Mouse (Mus musculus) forebrain, embryonic 12.5 days (tissue): ENCODE results near the gene Rars2. TPM values are rescaled to one million over a fixed set of nuclear protein-coding genes. Genes with fewer than 3 reads are reported as not detected.

Experiments
- ATAC-seq: fragments of 200-750 bp; cut with Nextera tagmentation; 2 replicates; pipeline ENCODE4 v1.8.0; 2017; ENCODE audit warnings: moderate TSS enrichment; ENCODE audit not compliant: low FRiP score
- H3K27ac ChIP-seq: fragments of 300-500 bp; sonication (generic); 2 replicates; pipeline ENCODE4 v1.5.1; 2016; ENCODE audit warnings: mild to moderate bottlenecking
- H3K27me3 ChIP-seq: fragments of 300-500 bp; sonication (generic); 2 replicates; pipeline ENCODE4 v1.6.1; 2016; ENCODE audit warnings: mild to moderate bottlenecking
- H3K36me3 ChIP-seq: fragments of 300-500 bp; sonication (generic); replicated peaks from 2 replicates; pipeline ENCODE4 v1.6.1; 2016; ENCODE audit warnings: mild to moderate bottlenecking
- H3K4me1 ChIP-seq: fragments of 300-500 bp; sonication (generic); 2 replicates; pipeline ENCODE4 v1.6.1; 2016
- H3K4me2 ChIP-seq: fragments of 300-500 bp; sonication (generic); 2 replicates; pipeline ENCODE4 v1.6.1; 2016; ENCODE audit warnings: mild to moderate bottlenecking, moderate library complexity
- H3K4me3 ChIP-seq: fragments of 300-500 bp; sonication (generic); replicated peaks from 2 replicates; pipeline ENCODE4 v1.5.1; 2016; ENCODE audit warnings: mild to moderate bottlenecking
- H3K9ac ChIP-seq: fragments of 300-500 bp; sonication (generic); 2 replicates; pipeline ENCODE4 v1.6.1; 2016; ENCODE audit warnings: mild to moderate bottlenecking
- H3K9me3 ChIP-seq: fragments of 300-500 bp; sonication (generic); 2 replicates; pipeline ENCODE4 v1.6.1; 2016
- WGBS: fragments of 180-500 bp; shearing (Covaris S2); methylation state at CpG from one replicate; pipeline ENCODE4 v1.1.7; 2016; 5-methylcytosine and 5-hydroxymethylcytosine counted together
- polyA plus RNA-seq: library from polyadenylated mRNA; unstranded; fragments of >200 nt; fragmentation: Nextera tagmentation; extraction: Ambion mirVana; gene quantifications from 2 replicates; pipeline ENCODE4 v1.2.1, GENCODE M21; 2016

The Rars2 gene
- polyA plus RNA-seq, 1 experiment from 2014 or later: 83.7 TPM

DNA sequence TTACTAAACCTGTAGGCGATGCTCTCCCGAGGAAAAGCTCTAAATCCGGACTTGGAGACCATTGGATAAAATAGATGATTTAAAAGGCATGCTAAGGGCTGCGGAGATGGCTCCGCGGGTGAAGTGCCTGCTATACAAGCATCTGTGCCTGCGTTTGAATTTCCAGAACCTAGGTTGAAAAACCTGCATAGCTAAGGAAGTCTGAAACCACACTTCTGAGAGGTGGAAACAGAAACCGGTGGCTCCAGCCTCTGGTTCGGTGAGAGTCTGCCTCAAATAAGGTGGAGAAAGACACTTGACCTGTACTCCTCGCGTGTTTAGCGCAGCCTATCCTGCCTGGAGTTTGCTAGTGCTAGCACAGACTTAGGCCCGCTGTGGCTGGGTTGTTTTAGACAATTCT lies 546 bp downstream of the Rars2 start:
- peak overlapping the region; percentile 89 for H3K9ac ChIP-seq
- no peaks in the 10 kb centered on the region for H3K9me3 ChIP-seq
- H3K36me3 ChIP-seq: no peaks in the 10 kb centered on the region
- no peaks in the 10 kb centered on the region for H3K27me3 ChIP-seq
- peaks cover 23% of the 10 kb centered on the region for H3K4me1 ChIP-seq
- ATAC-seq: peak; percentile 10; the same call in 1 of the 2 replicates
- H3K4me2 ChIP-seq: peak overlapping the region; percentile 88
- peak overlapping the region; percentile 80 for H3K4me3 ChIP-seq
- no peak overlapping the region for H3K27ac ChIP-seq
- 4% methylated on average over 13 of the region's 13 CpGs for WGBS

DNA sequence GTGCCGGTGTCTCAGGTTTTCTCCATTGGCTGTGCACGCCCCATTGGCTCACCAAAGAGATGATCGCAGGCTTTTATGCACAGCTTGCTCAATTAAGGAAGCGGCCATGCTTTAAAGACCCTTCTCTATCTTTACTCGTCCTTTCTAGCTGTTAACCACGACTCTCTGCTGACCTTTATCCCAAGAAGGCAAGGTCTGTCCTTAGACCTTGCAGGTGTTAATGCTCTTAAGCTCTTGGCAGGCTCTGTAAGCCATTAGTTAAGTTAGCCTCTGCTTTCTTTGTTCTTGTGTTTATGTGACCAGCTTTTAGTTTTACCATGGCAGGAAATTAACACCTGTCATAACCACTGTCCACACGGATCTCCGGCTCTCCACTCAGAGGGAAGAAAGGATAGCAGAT lies 1.4 kb downstream of the Rars2 start:
- H3K27ac ChIP-seq: no peak overlapping the region
- 36% methylated on average over 8 of the region's 8 CpGs for WGBS

DNA sequence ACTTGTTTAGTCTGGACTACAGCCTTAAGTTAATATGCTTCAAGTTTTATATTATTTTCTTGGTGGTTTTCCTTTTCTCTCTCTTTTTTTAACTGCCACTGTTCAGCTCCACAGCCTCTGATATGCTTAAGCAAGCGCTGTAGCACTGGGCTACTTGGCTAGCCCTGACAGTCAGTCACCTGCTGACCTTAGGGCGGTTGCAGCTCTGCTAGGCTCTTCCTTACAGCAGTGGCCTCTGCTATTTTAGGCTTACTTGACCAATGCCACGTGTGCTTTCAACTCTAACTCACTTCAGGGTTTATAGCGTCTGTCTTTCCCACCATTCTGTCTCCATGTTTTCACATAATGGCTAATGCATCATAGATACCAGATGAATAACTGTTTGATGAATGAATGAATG lies 10.8 kb downstream of the Rars2 start:
- 88% methylated on average over 4 of the region's 4 CpGs for WGBS
- no peaks in the 10 kb centered on the region for H3K9me3 ChIP-seq

More for the DNA sequence above, 1.4 kb downstream of the Rars2 start:
- no peaks in the 10 kb centered on the region for H3K36me3 ChIP-seq
- peak overlapping the region; percentile 88 for H3K4me2 ChIP-seq
- H3K27me3 ChIP-seq: no peaks in the 10 kb centered on the region
- ATAC-seq: no peak
- H3K4me3 ChIP-seq: peak overlapping the region; percentile 80
- H3K9me3 ChIP-seq: no peaks in the 10 kb centered on the region
- H3K9ac ChIP-seq: peak overlapping the region; percentile 89; the same call in 1 of the 2 replicates
- peaks cover 23% of the 10 kb centered on the region for H3K4me1 ChIP-seq

DNA sequence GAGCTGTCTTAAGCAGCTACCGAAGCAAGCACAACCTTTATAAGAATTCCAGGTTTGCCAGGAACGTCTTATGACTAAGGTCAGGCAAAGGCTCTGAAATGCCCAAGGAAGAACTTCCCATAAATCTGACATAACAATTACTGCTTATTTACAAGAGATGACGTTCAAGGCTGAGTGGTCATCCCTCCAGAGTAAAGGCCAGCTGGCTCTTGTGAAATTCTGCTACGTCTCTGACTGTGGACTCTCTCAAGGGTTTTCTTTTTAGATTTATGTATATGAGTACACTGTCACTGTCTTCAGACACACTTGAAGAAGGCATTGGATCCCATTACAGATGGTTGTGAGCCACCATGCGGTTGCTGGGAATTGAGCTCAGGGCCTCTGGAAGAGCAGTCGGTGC lies 11.6 kb downstream of the Rars2 start:
- H3K27me3 ChIP-seq: no peaks in the 10 kb centered on the region
- no peaks in the 10 kb centered on the region for H3K9me3 ChIP-seq
- no peak overlapping the region for H3K4me3 ChIP-seq
- H3K4me2 ChIP-seq: no peak overlapping the region
- H3K9ac ChIP-seq: no peak overlapping the region
- 85% methylated on average over 6 of the region's 6 CpGs for WGBS
- no peak for ATAC-seq
- peaks cover 37% of the 10 kb centered on the region for H3K36me3 ChIP-seq
- no peak overlapping the region for H3K27ac ChIP-seq
- no peaks in the 10 kb centered on the region for H3K4me1 ChIP-seq

More for the DNA sequence above, 10.8 kb downstream of the Rars2 start:
- Histone ChIP-seq H3K36me3 (peaks cover 31% of the 10 kb centered on the region), H3K27me3 (no peaks in the 10 kb centered on the region), H3K4me3 (no peak overlapping the region), H3K4me1 (no peaks in the 10 kb centered on the region), H3K9ac (no peak overlapping the region), H3K27ac (no peak overlapping the region), H3K4me2 (no peak overlapping the region)
- no peak for ATAC-seq

DNA sequence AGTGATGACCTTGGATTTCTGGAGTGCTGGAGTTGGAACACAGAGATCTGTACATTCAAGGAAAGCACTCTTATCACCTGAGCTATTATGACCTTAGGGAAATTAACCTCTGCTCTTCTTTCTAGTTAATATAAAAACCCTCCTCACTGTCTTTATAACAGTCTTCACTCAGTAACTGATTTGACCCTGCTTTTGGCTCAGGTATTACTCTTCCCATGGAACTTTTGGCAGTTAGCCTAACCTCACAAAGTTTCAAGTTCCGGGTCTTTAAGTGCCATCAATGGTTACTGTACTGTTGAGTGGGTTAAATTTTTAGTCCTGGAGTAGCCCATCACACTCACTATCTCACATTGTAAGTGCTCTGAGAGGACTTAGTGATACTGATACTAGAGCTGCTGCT lies 15.2 kb downstream of the Rars2 start:
- Histone ChIP-seq H3K27ac (no peak overlapping the region), H3K9ac (no peak overlapping the region), H3K27me3 (no peaks in the 10 kb centered on the region), H3K4me3 (no peak overlapping the region), H3K4me2 (no peak overlapping the region), H3K36me3 (peaks cover 38% of the 10 kb centered on the region), H3K4me1 (no peaks in the 10 kb centered on the region), H3K9me3 (no peaks in the 10 kb centered on the region)
- ATAC-seq: no peak
- 94% methylated on average over 1 of the region's 1 CpGs for WGBS

DNA sequence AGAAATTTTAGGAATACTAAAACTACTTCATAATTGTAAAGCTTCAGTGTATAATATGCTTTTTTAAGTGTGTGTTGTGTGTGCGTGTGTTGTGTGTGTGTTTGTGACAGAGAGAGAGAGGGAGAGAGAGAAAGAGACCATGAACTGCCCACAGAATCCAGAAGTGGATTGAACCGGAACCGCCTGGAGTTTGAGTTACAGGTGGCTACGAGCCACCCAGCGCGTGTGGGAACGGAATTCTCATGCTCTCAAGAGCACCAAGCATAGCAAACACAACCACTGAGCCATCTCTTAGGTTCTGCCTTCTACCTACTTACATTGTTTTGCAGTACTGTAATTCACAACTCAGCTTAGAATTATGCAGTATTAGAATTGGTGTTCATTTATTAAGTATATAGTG lies 19.4 kb downstream of the Rars2 start:
- peaks cover 23% of the 10 kb centered on the region for H3K36me3 ChIP-seq
- ATAC-seq: no peak
- WGBS: 93% methylated on average over 7 of the region's 7 CpGs
- H3K4me1 ChIP-seq: no peaks in the 10 kb centered on the region
- no peak overlapping the region for H3K27ac ChIP-seq
- H3K9ac ChIP-seq: no peak overlapping the region
- H3K27me3 ChIP-seq: no peaks in the 10 kb centered on the region
- H3K9me3 ChIP-seq: no peaks in the 10 kb centered on the region
- no peak overlapping the region for H3K4me2 ChIP-seq
- no peak overlapping the region for H3K4me3 ChIP-seq

DNA sequence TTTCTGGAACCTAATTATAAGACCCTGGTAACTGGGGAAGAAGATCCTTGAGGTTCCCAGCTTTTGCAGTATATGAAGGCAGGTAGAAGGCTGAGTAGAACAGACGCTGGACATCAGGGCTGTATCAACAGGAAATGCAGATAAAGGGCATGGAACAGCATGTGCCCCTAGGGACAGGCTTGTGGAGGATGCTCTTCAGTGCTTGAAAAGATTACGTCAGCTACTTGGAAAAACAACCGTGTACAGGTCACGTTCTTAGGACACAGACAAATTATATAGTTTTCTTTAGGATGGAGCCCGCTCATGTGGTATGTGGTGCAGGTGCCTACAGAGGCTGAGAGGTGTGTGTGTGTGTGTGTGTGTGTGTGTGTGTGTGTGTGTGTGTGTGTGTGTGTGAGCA lies 21.3 kb downstream of the Rars2 start:
- ATAC-seq: no peak
- peaks cover 31% of the 10 kb centered on the region for H3K36me3 ChIP-seq

DNA sequence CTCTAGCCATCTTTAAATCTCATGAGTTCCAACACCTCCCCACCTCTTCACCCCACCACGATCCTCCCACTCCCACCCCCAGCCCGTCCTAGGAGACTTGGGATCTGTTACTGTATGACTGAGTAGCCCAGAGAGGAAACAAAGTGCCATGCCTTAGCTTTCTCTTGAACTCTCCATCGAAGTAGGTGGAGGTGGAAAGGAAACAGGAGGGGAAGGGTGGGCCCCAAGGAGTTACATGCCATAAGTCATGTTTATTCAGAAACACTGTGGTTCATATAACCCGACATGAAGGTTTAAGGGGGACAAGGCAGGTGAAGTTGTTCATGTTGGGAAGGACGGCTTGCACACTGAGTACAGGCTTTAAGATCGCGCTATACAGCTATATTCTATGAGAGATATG lies 22.6 kb downstream of the Rars2 start:
- WGBS: 95% methylated on average over 7 of the region's 7 CpGs
- no peak overlapping the region for H3K9ac ChIP-seq
- no peak overlapping the region for H3K27ac ChIP-seq
- no peak overlapping the region for H3K4me3 ChIP-seq
- no peaks in the 10 kb centered on the region for H3K4me1 ChIP-seq
- no peaks in the 10 kb centered on the region for H3K27me3 ChIP-seq
- no peak for ATAC-seq
- no peaks in the 10 kb centered on the region for H3K9me3 ChIP-seq
- no peak overlapping the region for H3K4me2 ChIP-seq
- peaks cover 22% of the 10 kb centered on the region for H3K36me3 ChIP-seq

More for the DNA sequence above, 21.3 kb downstream of the Rars2 start:
- Histone ChIP-seq H3K4me3 (no peak overlapping the region), H3K4me1 (no peaks in the 10 kb centered on the region), H3K27me3 (no peaks in the 10 kb centered on the region), H3K4me2 (no peak overlapping the region), H3K27ac (no peak overlapping the region), H3K9ac (no peak overlapping the region), H3K9me3 (no peaks in the 10 kb centered on the region)
- 90% methylated on average over 5 of the region's 5 CpGs for WGBS

DNA sequence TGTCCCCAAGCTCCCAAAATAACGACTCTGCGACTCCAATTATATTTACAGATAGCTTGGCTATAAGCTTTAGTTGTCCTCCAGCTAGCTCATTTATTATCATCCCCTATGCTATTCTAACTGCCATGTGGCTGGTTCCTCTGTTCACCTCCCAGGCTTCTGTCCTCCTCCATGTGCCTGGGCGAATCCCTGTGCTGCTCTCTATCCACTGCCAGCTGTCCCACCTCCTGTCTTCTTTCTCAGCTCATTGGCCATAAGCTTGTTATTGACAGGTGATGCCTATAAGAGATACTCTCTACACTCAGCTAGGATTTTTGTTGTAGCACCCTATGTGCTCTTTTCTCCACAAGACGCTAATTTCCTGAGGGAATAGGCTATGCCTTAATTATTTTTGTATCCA lies 23.1 kb downstream of the Rars2 start:
- no peaks in the 10 kb centered on the region for H3K9me3 ChIP-seq
- H3K4me1 ChIP-seq: no peaks in the 10 kb centered on the region
- no peak overlapping the region for H3K27ac ChIP-seq
- no peak overlapping the region for H3K4me2 ChIP-seq
- WGBS: 91% methylated on average over 4 of the region's 4 CpGs
- no peak overlapping the region for H3K4me3 ChIP-seq
- H3K36me3 ChIP-seq: peaks cover 23% of the 10 kb centered on the region
- H3K9ac ChIP-seq: no peak overlapping the region
- no peak for ATAC-seq
- H3K27me3 ChIP-seq: no peaks in the 10 kb centered on the region

DNA sequence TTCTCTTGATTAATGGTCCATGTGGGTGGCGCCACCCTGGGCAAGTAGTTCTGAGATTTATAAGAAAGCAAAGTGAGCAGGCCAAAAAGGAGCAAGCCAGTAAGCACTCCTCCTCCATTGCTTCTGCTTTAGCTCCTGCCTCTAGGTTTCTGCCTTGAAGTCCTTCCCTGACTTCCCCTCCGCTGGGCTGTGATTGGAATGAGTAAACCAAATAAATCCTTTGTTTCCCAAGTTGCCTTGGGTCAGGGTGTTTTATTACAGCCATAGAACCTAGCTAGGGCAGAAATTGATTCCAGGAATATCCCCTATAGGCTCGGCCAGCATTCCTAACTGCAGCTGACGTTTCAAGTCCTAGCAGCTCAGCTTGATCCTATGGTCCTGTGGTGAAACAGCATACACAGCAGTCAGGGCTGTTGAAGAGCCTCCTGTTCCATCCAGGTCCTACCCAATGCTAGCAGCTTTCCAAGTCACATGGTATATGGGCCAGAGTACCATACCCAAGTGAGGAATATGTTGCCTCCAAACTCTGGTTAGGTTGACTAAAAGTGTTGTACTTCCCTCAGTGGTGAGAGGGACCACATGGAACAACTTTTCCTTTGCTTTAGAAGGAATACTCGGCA lies 25.1 kb downstream of the Rars2 start:
- 85% methylated on average over 5 of the region's 5 CpGs for WGBS
- no peak overlapping the region for H3K4me2 ChIP-seq
- H3K36me3 ChIP-seq: peaks cover 21% of the 10 kb centered on the region

DNA sequence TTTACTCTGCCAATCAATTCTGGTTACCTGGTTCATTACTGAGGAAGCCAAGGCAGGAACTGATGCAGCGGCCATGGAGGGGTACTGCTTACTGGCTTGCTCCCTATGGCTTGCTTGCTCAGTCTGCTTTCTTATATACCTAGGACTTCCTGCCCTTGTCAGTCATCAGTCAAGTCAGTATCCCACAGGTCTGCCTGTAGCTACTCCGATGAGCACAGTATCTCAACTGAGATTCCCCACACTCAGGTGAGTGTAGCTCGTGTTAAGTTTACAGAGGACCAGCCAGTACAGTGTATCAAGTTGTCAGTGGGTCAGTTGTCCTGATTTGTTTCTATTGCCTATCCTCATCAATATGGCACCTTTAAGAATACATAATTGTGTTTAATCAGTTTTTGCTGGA lies 26.0 kb downstream of the Rars2 start:
- H3K4me3 ChIP-seq: no peak overlapping the region
- no peaks in the 10 kb centered on the region for H3K4me1 ChIP-seq
- no peak overlapping the region for H3K4me2 ChIP-seq
- no peaks in the 10 kb centered on the region for H3K9me3 ChIP-seq
- no peaks in the 10 kb centered on the region for H3K27me3 ChIP-seq
- ATAC-seq: no peak
- H3K36me3 ChIP-seq: peaks cover 23% of the 10 kb centered on the region
- 94% methylated on average over 3 of the region's 3 CpGs for WGBS
- no peak overlapping the region for H3K9ac ChIP-seq
- H3K27ac ChIP-seq: no peak overlapping the region

More for the DNA sequence above, 25.1 kb downstream of the Rars2 start:
- no peaks in the 10 kb centered on the region for H3K27me3 ChIP-seq
- no peak overlapping the region for H3K4me3 ChIP-seq
- H3K4me1 ChIP-seq: no peaks in the 10 kb centered on the region
- no peak overlapping the region for H3K9ac ChIP-seq
- H3K27ac ChIP-seq: no peak overlapping the region
- no peaks in the 10 kb centered on the region for H3K9me3 ChIP-seq
- no peak for ATAC-seq

DNA sequence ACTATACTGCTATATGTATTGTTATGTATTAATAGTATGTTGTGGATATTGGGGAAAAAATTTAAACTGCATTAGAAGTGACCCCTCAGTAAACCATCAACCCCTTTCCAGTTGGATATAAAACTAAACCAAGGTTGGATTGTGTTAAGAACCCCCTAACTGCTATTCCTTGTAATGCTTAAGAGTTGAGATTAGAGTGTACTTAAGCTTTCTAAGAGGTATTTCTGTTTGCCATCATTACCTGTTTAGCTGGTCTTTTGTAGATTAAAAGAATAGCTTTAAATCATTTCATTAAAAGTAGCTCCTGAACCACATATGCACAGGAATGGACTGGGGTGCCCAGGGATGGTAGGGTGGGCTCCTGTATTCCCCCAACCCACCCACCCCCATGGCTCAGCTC lies 30.0 kb downstream of the Rars2 start:
- Histone ChIP-seq H3K4me3 (no peak overlapping the region), H3K9me3 (no peaks in the 10 kb centered on the region), H3K4me1 (no peaks in the 10 kb centered on the region), H3K9ac (no peak overlapping the region), H3K27ac (no peak overlapping the region), H3K27me3 (no peaks in the 10 kb centered on the region), H3K36me3 (peaks cover 43% of the 10 kb centered on the region), H3K4me2 (no peak overlapping the region)
- ATAC-seq: no peak

DNA sequence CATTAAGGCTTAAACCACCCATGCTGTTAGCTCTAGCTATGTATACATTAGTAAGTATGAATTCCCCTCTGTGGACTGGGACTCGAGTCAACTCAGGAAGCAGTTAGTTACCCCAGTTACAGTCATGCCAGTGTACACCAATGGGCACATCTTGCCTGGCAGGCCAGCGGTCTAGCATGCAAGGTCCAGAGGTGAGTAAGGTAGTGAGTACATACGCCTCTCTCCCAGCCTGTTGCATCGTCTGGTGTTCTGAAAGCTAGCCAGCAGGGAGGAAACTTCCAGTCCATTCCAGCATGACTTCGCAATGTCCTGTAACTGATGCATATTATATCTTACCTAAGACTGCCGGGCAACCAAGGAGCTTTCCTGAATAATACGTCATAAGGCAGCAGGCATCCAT lies 38.4 kb downstream of the Rars2 start:
- no peak overlapping the region for H3K9ac ChIP-seq
- peaks cover 61% of the 10 kb centered on the region for H3K36me3 ChIP-seq
- no peak for ATAC-seq
- H3K27ac ChIP-seq: no peak overlapping the region
- H3K27me3 ChIP-seq: no peaks in the 10 kb centered on the region
- H3K4me2 ChIP-seq: no peak overlapping the region
- H3K4me1 ChIP-seq: no peaks in the 10 kb centered on the region
- whole genome bisulfite sequencing: 93% methylated on average over 7 of the region's 7 CpGs
- H3K4me3 ChIP-seq: no peak overlapping the region
- no peaks in the 10 kb centered on the region for H3K9me3 ChIP-seq
